Mouse (Mus musculus): ENCODE data around the gene Idh1.

DNA sequence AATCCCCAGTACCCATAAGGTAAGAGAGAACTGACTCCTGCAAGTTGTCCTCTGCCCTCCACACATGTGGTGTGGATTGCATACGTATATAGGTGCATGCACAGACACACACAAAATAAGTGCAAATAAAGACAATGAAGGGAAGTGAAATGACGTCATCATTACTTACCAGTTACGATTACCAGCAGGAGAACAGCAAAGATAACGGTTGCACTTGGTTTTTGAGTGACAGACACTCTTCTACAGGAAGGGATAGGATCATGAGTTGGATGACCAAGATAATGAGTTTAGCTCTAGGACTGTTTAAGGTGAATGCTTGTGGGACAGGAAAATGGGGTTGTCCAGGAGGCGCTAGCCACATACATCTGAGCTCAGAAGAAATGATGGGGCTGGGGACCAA is 4.8 kb downstream of the Idh1 start:
- no peak for TF ChIP-seq POLR2A (IDR thresholded peaks at IDR 0.05; ENCODE audit: borderline replicate concordance, extremely low read depth, low read depth, low read length)
- TF ChIP-seq CTCF (IDR thresholded peaks at IDR 0.05; ENCODE audit: insufficient read depth, low read length), result no peak
